Mouse (Mus musculus) stomach, postnatal 0 days (tissue): Measurements from ENCODE around the gene Lhx4.

Experiments used
- CTCF ChIP-seq: IDR thresholded peaks from 2 replicates; pipeline ENCODE4 v1.5.1; 2016; ENCODE audit warnings: antibody characterized with exemption, low read depth, mild to moderate bottlenecking, moderate library complexity
- EP300 ChIP-seq: optimal IDR thresholded peaks from 2 replicates; pipeline ENCODE3; 2016; ENCODE audit warnings: antibody characterized with exemption

- TF ChIP-seq EP300 (no peak), CTCF (no peak)
These were observed 30.9 kb upstream of the Lhx4 start for GRCm38 (mm10) chr1:155782382-155782781.
